Mouse (Mus musculus): ENCODE data around the gene Usp39. TPM values are rescaled to one million over a fixed set of nuclear protein-coding genes. Genes with fewer than 3 reads are reported as not detected.

The Usp39 gene
- polyA plus RNA-seq, 1 experiment from 2014 or later, result 16.0 TPM

- Histone ChIP-seq H3K4me1 (replicated peaks; ENCODE audit: control insufficient read depth, insufficient read depth, low read length) (no peaks in the 10 kb centered on the region), H3K9ac (ENCODE audit: low read depth, low read length) (no peak overlapping the region), H3K36me3 (ENCODE audit: control insufficient read depth, insufficient read depth) (no peaks in the 10 kb centered on the region), H3K27me3 (replicated peaks; ENCODE audit: control insufficient read depth, insufficient read depth, low read length) (no peaks in the 10 kb centered on the region), H3K9me3 (ENCODE audit: control insufficient read depth) (no peaks in the 10 kb centered on the region), H3K4me2 (replicated peaks; ENCODE audit: low read depth) (no peak overlapping the region), H3K4me3 (ENCODE audit: low read depth, low read length) (no peak overlapping the region), H3K27ac (ENCODE audit: low read depth, low read length) (peak overlapping the region; percentile 28; the same call in 1 of the 2 replicates)
- ATAC-seq, result no peak
- 68% methylated on average over 13 of the region's 13 CpGs for WGBS
- TF ChIP-seq CTCF (IDR thresholded peaks at IDR 0.05; ENCODE audit: low read depth), result no peak
Measured at GRCm38 (mm10) chr6:72276972-72277441, 68.0 kb downstream of the Usp39 start.

- Histone ChIP-seq H3K9ac (ENCODE audit: low read depth, low read length) (no peak overlapping the region), H3K4me3 (ENCODE audit: low read depth, low read length) (no peak overlapping the region), H3K9me3 (ENCODE audit: control insufficient read depth) (no peaks in the 10 kb centered on the region), H3K36me3 (ENCODE audit: control insufficient read depth, insufficient read depth) (no peaks in the 10 kb centered on the region), H3K27me3 (replicated peaks; ENCODE audit: control insufficient read depth, insufficient read depth, low read length) (no peaks in the 10 kb centered on the region), H3K4me2 (replicated peaks; ENCODE audit: low read depth) (no peak overlapping the region), H3K4me1 (replicated peaks; ENCODE audit: control insufficient read depth, insufficient read depth, low read length) (no peaks in the 10 kb centered on the region), H3K27ac (ENCODE audit: low read depth, low read length) (no peak overlapping the region)
- 0 out of 2 replicates have a peak, but pooled peaks have one; percentile 12 for TF ChIP-seq CTCF (IDR thresholded peaks at IDR 0.05; ENCODE audit: low read depth)
- ATAC-seq, result no peak
- 93% methylated on average over 6 of the region's 6 CpGs for WGBS
Measured at GRCm38 (mm10) chr6:72276141-72276540, 68.8 kb downstream of the Usp39 start.

GRCm38 (mm10) chr6:72275527-72275926 is 69.5 kb downstream of the Usp39 start:
- TF ChIP-seq CTCF (IDR thresholded peaks at IDR 0.05; ENCODE audit: low read depth), result no peak
- no peak for ATAC-seq
- H3K27ac ChIP-seq (ENCODE audit: low read depth, low read length), result no peak overlapping the region
- no peak overlapping the region for H3K4me3 ChIP-seq (ENCODE audit: low read depth, low read length)
- no peaks in the 10 kb centered on the region for H3K4me1 ChIP-seq (replicated peaks; ENCODE audit: control insufficient read depth, insufficient read depth, low read length)
- H3K9me3 ChIP-seq (ENCODE audit: control insufficient read depth), result no peaks in the 10 kb centered on the region
- no peaks in the 10 kb centered on the region for H3K27me3 ChIP-seq (replicated peaks; ENCODE audit: control insufficient read depth, insufficient read depth, low read length)
- H3K4me2 ChIP-seq (replicated peaks; ENCODE audit: low read depth), result no peak overlapping the region
- no peaks in the 10 kb centered on the region for H3K36me3 ChIP-seq (ENCODE audit: control insufficient read depth, insufficient read depth)
- WGBS, result 72% methylated on average over 4 of the region's 4 CpGs
- no peak overlapping the region for H3K9ac ChIP-seq (ENCODE audit: low read depth, low read length)

GRCm38 (mm10) chr6:72273153-72273552 is 71.8 kb downstream of the Usp39 start:
- no peaks in the 10 kb centered on the region for H3K4me1 ChIP-seq (replicated peaks; ENCODE audit: control insufficient read depth, insufficient read depth, low read length)
- 61% methylated on average over 6 of the region's 6 CpGs for WGBS
- no peak overlapping the region for H3K9ac ChIP-seq (ENCODE audit: low read depth, low read length)
- no peak for TF ChIP-seq CTCF (IDR thresholded peaks at IDR 0.05; ENCODE audit: low read depth)
- H3K4me3 ChIP-seq (ENCODE audit: low read depth, low read length), result no peak overlapping the region
- H3K27me3 ChIP-seq (replicated peaks; ENCODE audit: control insufficient read depth, insufficient read depth, low read length), result no peaks in the 10 kb centered on the region
- no peaks in the 10 kb centered on the region for H3K36me3 ChIP-seq (ENCODE audit: control insufficient read depth, insufficient read depth)
- no peak overlapping the region for H3K4me2 ChIP-seq (replicated peaks; ENCODE audit: low read depth)
- H3K9me3 ChIP-seq (ENCODE audit: control insufficient read depth), result no peaks in the 10 kb centered on the region
- no peak overlapping the region for H3K27ac ChIP-seq (ENCODE audit: low read depth, low read length)
- ATAC-seq, result no peak

GRCm38 (mm10) chr6:72272161-72272696 is 72.8 kb downstream of the Usp39 start:
- 65% methylated on average over 10 of the region's 10 CpGs for WGBS
- H3K36me3 ChIP-seq (ENCODE audit: control insufficient read depth, insufficient read depth), result no peaks in the 10 kb centered on the region
- no peak overlapping the region for H3K27ac ChIP-seq (ENCODE audit: low read depth, low read length)
- H3K27me3 ChIP-seq (replicated peaks; ENCODE audit: control insufficient read depth, insufficient read depth, low read length), result no peaks in the 10 kb centered on the region
- H3K9me3 ChIP-seq (ENCODE audit: control insufficient read depth), result no peaks in the 10 kb centered on the region
- no peak overlapping the region for H3K9ac ChIP-seq (ENCODE audit: low read depth, low read length)
- TF ChIP-seq CTCF (IDR thresholded peaks at IDR 0.05; ENCODE audit: low read depth), result no peak
- H3K4me3 ChIP-seq (ENCODE audit: low read depth, low read length), result no peak overlapping the region
- no peak overlapping the region for H3K4me2 ChIP-seq (replicated peaks; ENCODE audit: low read depth)
- no peak for ATAC-seq
- no peaks in the 10 kb centered on the region for H3K4me1 ChIP-seq (replicated peaks; ENCODE audit: control insufficient read depth, insufficient read depth, low read length)

- Histone ChIP-seq H3K36me3 (ENCODE audit: control insufficient read depth, insufficient read depth) (no peaks in the 10 kb centered on the region), H3K27me3 (replicated peaks; ENCODE audit: control insufficient read depth, insufficient read depth, low read length) (no peaks in the 10 kb centered on the region), H3K4me2 (replicated peaks; ENCODE audit: low read depth) (no peak overlapping the region), H3K9ac (ENCODE audit: low read depth, low read length) (no peak overlapping the region), H3K4me3 (ENCODE audit: low read depth, low read length) (no peak overlapping the region), H3K4me1 (replicated peaks; ENCODE audit: control insufficient read depth, insufficient read depth, low read length) (no peaks in the 10 kb centered on the region), H3K9me3 (ENCODE audit: control insufficient read depth) (no peaks in the 10 kb centered on the region), H3K27ac (ENCODE audit: low read depth, low read length) (no peak overlapping the region)
- ATAC-seq, result no peak
- 65% methylated on average over 11 of the region's 11 CpGs for WGBS
- no peak for TF ChIP-seq CTCF (IDR thresholded peaks at IDR 0.05; ENCODE audit: low read depth)
Measured at GRCm38 (mm10) chr6:72270952-72271519, 73.9 kb downstream of the Usp39 start.
